Mouse (Mus musculus) urinary bladder, postnatal 14 days (tissue): ENCODE data around the gene Cpeb3.
A peak's percentile ranks its signal among the peaks of the same experiment; 100 is the strongest.
"Not testable (repeated sequence)": the region's sequence is repeated elsewhere in the genome, so short reads cannot be mapped to it uniquely, and the experiment has no call there.

ENCODE experiments used
- DNase-seq: peaks from one replicate; pipeline ENCODE4 v3.0.0; 2021; ENCODE audit warnings: low spot score

Cpeb3 gene

DNA sequence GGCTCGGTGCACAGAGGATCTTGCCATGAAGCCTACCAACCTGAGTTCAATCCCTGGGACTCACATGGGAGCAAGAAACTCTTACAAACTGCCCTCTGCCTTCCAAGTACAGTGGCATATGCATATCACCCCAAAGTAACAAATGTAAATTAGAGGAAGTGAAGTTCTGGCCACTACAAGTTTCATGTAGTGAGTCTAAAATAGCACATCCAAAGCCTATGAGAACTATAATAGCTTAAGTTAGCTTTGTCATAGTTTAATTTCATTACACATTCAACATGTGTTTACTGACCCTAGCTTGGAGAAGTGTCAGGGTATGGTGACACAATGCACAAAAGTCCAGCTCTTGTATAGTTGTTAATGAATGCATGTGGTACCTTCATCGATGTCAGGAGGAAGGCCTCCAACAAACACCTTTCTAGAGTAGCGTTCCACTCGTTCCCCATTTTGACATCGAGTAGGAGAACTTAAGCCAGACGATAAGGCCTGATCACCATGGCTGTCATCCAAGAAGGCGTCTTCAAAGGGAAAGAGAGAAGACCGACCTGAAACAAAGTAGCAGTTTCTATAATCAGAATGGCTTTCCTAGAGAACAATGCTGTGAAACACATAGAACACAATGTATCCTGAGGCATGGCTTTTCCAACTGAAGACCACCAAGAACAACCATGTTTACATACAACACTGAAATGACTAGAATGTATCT, 120.2 kb downstream of the Cpeb3 start:
- no peak for DNase-seq

DNA sequence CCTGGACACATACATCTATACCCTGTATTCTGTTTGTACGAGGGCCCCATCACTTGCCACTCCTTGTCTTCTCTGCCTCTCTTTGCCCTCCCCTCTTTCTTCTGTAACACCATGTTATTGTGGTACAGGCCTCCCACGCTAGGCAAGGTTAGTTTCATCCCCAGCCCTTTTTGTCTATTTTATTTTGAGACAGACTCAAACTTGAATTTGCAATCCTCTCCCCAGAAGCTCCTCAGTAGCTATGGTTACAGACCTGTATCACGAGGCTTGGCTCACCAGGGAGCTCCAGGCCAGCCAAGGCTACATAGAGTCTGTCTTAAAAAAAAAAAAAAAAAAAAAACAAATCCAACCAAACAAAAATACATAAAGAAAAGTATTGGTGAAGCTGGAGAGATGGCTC, 123.9 kb downstream of the Cpeb3 start:
- no peak for DNase-seq

DNA sequence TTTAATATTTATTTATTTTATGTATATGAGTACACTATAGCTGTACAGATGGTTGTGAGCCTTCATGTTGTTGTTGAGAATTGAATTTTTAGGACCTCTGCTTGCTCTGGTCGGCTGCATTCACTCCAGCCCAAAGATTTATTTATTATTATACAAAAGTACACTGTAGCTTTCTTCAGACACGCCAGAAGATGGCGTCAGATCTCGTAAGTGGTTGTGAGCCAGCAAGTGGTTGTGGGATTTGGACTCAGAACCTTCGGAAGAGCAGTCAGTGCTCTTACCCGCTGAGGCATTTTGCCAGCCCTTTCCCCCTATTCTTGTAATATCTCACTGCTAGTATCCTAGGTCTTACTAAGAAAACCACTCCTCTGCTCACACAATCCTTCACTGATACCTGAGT, 126.9 kb downstream of the Cpeb3 start:
- no peak for DNase-seq

GRCm38 (mm10) chr19:37079151-37079550, 129.2 kb downstream of the Cpeb3 start:
- DNase-seq = no peak

- no peak for DNase-seq
Measured at GRCm38 (mm10) chr19:37078571-37078970, 129.8 kb downstream of the Cpeb3 start.

GRCm38 (mm10) chr19:37078064-37078463, 130.3 kb downstream of the Cpeb3 start:
- no peak for DNase-seq

GRCm38 (mm10) chr19:37077258-37077657, 131.1 kb downstream of the Cpeb3 start:
- DNase-seq = not testable (repeated sequence)

GRCm38 (mm10) chr19:37076646-37077045, 131.8 kb downstream of the Cpeb3 start:
- DNase-seq = no peak

DNA sequence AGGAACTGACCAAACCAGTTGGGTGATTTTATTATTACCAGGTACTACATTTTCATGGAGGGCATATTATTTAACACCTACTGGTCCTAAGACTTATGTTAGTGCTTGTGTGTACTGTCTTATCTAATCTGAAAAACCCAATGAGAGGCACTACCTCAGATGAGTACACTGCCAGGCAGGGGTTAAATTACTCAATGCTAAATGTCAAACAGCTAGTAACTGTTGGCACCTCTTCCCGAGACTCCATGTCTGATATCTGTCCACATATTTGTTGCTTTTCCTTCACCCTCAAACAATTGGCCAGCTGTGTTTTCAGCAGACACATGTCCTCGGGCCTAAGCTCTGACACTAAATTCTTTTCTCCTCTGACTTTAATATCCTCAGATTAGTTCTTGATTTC, 132.3 kb downstream of the Cpeb3 start:
- no peak for DNase-seq

DNA sequence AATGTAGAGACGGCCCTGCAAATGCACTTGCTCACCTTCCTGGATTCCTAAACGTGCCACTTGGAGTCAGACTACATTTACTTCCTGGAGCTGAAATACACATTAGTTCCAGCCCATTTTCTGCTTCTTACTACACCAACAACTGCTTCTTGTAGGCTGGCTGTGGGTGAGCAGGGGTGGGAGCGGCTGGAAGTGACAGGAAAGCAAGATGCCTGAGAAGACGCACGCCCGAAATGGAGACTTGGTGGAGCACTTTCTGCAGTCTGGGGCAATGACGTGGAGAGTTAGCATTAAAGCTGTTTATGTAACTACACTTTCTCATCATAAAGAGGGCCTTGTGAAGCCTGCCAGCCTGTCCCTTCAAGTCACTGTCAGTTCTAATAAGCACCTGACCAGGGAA, 132.7 kb downstream of the Cpeb3 start:
- DNase-seq = no peak

GRCm38 (mm10) chr19:37074726-37075125, 133.7 kb downstream of the Cpeb3 start:
- DNase-seq = no peak

GRCm38 (mm10) chr19:37074276-37074675, 134.1 kb downstream of the Cpeb3 start:
- DNase-seq = no peak

- DNase-seq = no peak
Measured at GRCm38 (mm10) chr19:37072871-37073629, 135.4 kb downstream of the Cpeb3 start.

- DNase-seq = no peak
Measured at GRCm38 (mm10) chr19:37069243-37069642, 139.2 kb downstream of the Cpeb3 start.

DNA sequence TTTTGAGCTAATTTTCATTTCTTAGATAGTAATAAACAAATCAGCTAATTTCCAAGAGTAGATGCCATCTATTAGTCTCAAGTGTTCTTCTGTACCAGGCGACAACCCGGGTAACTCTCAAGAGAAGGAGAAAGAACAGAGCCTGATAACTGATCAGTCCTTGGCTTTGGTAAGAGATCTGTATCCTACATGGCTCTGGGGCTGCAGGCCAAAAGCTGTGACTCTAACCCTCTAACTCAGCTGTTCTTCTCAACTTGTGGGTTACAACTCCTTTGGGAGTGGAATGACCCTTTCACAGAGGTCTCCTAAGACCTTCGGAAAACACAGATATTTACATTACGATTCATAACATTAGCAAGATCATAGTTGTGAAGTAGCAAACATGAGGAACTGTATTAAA, 148.3 kb downstream of the Cpeb3 start:
- DNase-seq = no peak

DNA sequence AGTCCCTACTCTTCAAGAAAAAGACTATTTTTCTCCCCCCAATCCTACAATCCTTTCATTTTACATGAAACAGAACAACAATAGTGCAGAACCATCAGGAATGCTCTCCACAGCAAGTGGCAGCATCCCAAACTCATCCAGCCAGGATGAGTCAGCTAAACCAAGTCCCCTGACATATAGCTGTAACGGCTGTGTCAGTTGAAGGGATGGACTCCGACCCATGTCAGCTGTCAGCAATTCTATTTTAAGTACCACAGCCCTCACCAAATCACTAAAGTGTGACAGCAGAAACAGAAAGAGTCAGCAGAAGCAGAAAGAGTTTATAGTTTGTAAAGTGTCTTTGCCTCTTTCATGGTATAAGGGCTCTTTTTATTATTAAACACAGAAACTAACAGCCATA, 148.8 kb downstream of the Cpeb3 start:
- no peak for DNase-seq

DNA sequence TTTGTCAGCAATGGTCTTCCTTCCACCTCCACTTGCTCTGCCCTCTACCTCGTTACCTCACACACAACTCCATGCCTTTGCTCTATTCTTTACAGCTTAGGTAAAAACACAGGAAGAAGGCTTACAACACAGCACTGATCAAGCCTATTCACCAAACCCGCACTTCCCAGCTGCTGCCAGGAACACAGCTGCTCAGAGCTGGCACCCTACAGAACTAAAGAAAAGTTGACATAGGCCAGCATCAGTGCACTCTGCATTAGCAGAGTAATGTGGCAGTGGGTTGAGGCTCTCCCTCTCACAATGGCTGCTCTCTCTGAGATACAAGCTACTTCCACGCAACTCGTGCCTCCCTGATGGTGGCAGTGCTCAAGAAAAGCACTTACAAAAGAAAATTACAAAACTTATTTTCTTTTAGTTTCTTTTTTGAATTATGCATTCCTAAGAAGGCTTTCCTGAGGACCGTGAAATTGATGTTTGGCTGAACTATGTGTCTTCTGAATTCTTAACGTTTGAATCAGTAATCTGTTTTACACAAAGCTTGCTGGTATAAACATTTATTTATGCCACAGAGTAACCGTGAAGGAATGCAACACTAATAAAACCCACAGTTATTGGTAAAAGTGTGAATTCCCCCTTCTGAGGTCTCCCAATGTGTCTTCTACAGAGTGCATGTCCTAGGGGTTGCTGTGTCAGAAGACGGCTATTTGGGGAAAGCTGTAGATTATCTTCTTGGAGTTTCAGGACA, 151.1 kb downstream of the Cpeb3 start:
- DNase-seq = no peak

- no peak for DNase-seq
Measured at GRCm38 (mm10) chr19:37055976-37056556, 152.3 kb downstream of the Cpeb3 start.

DNA sequence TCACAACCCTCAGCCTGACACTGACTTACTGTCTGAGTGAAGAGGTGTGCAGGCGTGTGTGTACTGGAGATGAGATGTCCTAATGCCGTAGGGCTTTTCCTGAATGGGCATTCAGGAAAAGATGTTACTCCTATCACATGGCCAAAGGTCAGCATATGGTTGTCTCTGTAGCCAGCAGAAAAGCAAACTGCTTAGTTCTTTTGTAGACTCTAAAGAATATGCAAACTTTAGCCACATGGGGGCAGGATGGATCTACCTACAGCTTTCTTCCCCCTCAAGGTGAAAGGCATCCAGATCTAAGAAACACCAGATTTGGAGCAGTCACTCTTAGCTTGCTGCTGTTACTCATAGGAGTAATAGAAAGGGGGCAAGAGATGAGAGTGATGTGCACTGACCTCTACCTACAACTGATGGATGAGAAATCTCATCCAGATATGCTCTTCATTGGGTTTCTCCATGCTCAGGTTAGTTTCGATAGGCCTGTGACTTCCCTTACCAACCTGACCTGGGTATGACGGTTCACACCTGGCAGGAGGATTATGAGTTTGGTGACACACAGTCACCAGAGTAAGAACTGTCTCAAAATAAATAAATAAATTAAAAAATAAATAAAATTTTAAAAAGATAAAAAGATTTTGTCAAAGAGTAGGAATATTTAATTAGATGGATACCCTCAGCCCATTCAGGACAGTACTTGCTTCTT, 157.6 kb downstream of the Cpeb3 start:
- DNase-seq = peak; percentile 58

DNA sequence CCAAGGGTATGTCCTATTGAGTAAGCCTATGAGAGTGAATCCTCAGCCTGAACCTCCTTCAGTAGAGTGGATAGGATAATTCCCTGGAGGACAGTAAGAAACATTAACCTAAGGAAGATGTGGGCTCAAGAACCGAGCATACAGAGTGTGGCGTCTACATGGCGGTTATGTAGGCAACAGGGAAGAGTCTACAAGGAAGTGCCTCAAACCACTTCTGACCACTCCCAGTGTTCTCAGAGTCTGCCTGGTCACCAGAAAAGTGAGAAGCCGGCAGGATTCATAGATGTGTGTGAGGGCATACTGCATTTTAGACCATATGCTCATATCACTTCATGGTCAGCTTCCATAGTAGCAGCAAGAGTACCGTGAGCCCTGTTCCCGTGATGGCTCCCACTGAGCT, 159.9 kb downstream of the Cpeb3 start:
- DNase-seq = no peak

- no peak for DNase-seq
Measured at GRCm38 (mm10) chr19:37044431-37044830, 164.0 kb downstream of the Cpeb3 start.

DNA sequence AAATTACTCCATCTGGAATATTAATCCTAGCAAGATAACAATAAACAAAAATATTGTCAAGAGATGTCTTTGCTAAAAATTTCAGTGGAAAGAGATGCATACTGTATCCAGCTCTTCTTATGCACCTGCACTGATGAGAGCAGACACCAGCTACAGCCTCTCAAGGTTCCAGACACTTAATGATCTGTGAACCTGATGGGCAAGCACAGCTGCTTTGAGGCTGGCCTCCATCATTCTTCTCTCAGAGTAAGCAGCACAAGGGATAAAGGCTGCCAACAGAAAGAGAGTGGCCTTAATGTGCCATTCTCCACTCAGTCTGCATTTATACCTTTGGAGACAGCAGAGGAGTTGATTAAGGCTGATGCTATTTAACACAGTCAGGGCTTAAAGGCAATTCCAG, 167.5 kb downstream of the Cpeb3 start:
- no peak for DNase-seq
